ENCODE assay signal across 11 mouse cellular contexts in the genomic region with DNA sequence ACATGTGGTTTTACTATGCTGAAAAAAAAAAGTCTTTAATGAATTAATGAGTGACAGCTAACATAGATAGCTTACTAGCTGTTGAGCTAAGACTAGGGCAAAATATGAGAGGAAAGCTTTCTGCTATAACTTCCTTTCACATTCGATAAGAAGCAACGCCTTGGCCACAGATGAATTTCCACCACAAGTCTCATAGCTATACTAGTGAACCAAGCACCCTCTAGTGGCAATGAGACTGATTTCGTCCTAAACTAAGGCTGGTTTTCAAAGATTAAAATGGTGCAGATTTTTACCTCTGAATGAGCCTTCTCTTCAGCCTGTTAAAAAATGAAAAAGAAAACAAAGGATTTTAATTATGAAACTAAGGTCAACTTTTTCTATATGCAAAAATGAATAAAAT.
DNase-seq lines count a peak whose midpoint lies in the region; ATAC-seq and TF ChIP-seq lines count a peak whose summit lies in the region.
"Had no signal": no experiment of that assay in that cellular context is flagged by ENCODE, and none has a peak within 500 bp of the region (broad histone marks: within the 10 kb centered on the region; RNA-seq: fewer than 3 reads in every experiment).

No protein-coding gene starts in this region.

- WGBS in midbrain, embryonic 14.5 days, result 53% methylated on average over 3 of the region's 3 CpGs
- WGBS in midbrain, embryonic 16.5 days, result 36% methylated on average over 3 of the region's 3 CpGs
- WGBS in stomach, postnatal 0 days, result 33% methylated on average over 3 of the region's 3 CpGs

- DNase-seq in frontal cortex, postnatal 36 days (ENCODE audit: low spot score in 2 of 2), result no peak
- DNase-seq in midbrain, embryonic 14.5 days, result peak; percentile 81
- no peak for DNase-seq in stomach, postnatal 0 days (ENCODE audit: low spot score)
- no peak for DNase-seq in spleen, postnatal 10 days (ENCODE audit: low spot score in 2 of 2)
- DNase-seq in yolk sac, embryonic 10.5 days (ENCODE audit: low spot score), result no peak
- DNase-seq: lung, adult 18-20 months had no signal

- H3K4me2 ChIP-seq in midbrain, embryonic 14.5 days (ENCODE audit: low read length), result no peak overlapping the region
- H3K4me2 ChIP-seq in midbrain, embryonic 16.5 days (ENCODE audit: low read length), result no peak overlapping the region
- H3K4me2 ChIP-seq in stomach, postnatal 0 days (replicated peaks; ENCODE audit: low read depth), result no peak overlapping the region
- H3K4me2 ChIP-seq: intestine, embryonic 15.5 days had no signal

- peak; percentile 69 for TF ChIP-seq CTCF in stomach, postnatal 0 days (IDR thresholded peaks at IDR 0.05; ENCODE audit: low read depth)

- TF ChIP-seq EP300 in stomach, postnatal 0 days (optimal IDR thresholded peaks at IDR 0.05), result no peak

- H3K27me3 ChIP-seq in midbrain, embryonic 14.5 days (ENCODE audit: control insufficient read depth, insufficient read depth, low read length), result no peaks in the 10 kb centered on the region
- no peaks in the 10 kb centered on the region for H3K27me3 ChIP-seq in midbrain, embryonic 16.5 days (ENCODE audit: control insufficient read depth, insufficient read depth, low read depth, low read length)
- H3K27me3 ChIP-seq in stomach, postnatal 0 days (ENCODE audit: control insufficient read depth, insufficient read depth, low read length), result no peaks in the 10 kb centered on the region
- H3K27me3 ChIP-seq: intestine, embryonic 15.5 days had no signal

- H3K9me3 ChIP-seq in midbrain, embryonic 14.5 days (ENCODE audit: control insufficient read depth, low read length), result peaks cover 5% of the 10 kb centered on the region; the same call in 1 of the 2 replicates
- peaks cover 5% of the 10 kb centered on the region; the same call in 1 of the 2 replicates for H3K9me3 ChIP-seq in midbrain, embryonic 16.5 days (replicated peaks; ENCODE audit: control insufficient read depth, low read length, poor library complexity, severe bottlenecking)
- no peaks in the 10 kb centered on the region for H3K9me3 ChIP-seq in stomach, postnatal 0 days (ENCODE audit: control insufficient read depth, low read length)
- H3K9me3 ChIP-seq: intestine, embryonic 15.5 days had no signal

- H3K36me3 ChIP-seq in midbrain, embryonic 14.5 days (ENCODE audit: control insufficient read depth, insufficient read depth, low read length), result peaks cover 10% of the 10 kb centered on the region
- H3K36me3 ChIP-seq in midbrain, embryonic 16.5 days (ENCODE audit: control insufficient read depth, insufficient read depth, low read length), result peaks cover 16% of the 10 kb centered on the region
- no peaks in the 10 kb centered on the region for H3K36me3 ChIP-seq in stomach, postnatal 0 days (ENCODE audit: control insufficient read depth, insufficient read depth, low read length)
- H3K36me3 ChIP-seq: G1E; intestine, embryonic 15.5 days had no signal

- no peak overlapping the region for H3K4me3 ChIP-seq in midbrain, embryonic 14.5 days (replicated peaks; ENCODE audit: low read depth, low read length)
- H3K4me3 ChIP-seq in midbrain, embryonic 16.5 days (ENCODE audit: low read depth, low read length), result no peak overlapping the region
- no peak overlapping the region for H3K4me3 ChIP-seq in stomach, postnatal 0 days (ENCODE audit: low read depth, low read length)
- H3K4me3 ChIP-seq: intestine, embryonic 15.5 days had no signal

- H3K4me1 ChIP-seq in midbrain, embryonic 14.5 days (ENCODE audit: control insufficient read depth, insufficient read depth, low read length), result no peaks in the 10 kb centered on the region
- peaks cover 2% of the 10 kb centered on the region for H3K4me1 ChIP-seq in midbrain, embryonic 16.5 days (ENCODE audit: control insufficient read depth, insufficient read depth, low read length)
- no peaks in the 10 kb centered on the region for H3K4me1 ChIP-seq in stomach, postnatal 0 days (replicated peaks; ENCODE audit: control insufficient read depth, insufficient read depth)
- H3K4me1 ChIP-seq: intestine, embryonic 15.5 days had no signal

- H3K9ac ChIP-seq in midbrain, embryonic 14.5 days (replicated peaks; ENCODE audit: low read length), result no peak overlapping the region
- no peak overlapping the region for H3K9ac ChIP-seq in midbrain, embryonic 16.5 days (ENCODE audit: low read depth, low read length)
- no peak overlapping the region for H3K9ac ChIP-seq in stomach, postnatal 0 days (ENCODE audit: low read length)
- H3K9ac ChIP-seq: intestine, embryonic 15.5 days had no signal

- peak; percentile 90 for ATAC-seq in frontal cortex, adult (ENCODE audit: low TSS enrichment)
- ATAC-seq in midbrain, embryonic 14.5 days (ENCODE audit: low FRiP score, low TSS enrichment), result no peak
- no peak for ATAC-seq in midbrain, embryonic 16.5 days
- ATAC-seq in common myeloid progenitor, adult 5-6 weeks (replicated peaks; ENCODE audit: low read depth, poor library complexity, severe bottlenecking), result peak; percentile 98
- no peak for ATAC-seq in stomach, postnatal 0 days (ENCODE audit: low FRiP score, low TSS enrichment)
- ATAC-seq: intestine, embryonic 15.5 days had no signal

- no peak overlapping the region for H3K27ac ChIP-seq in midbrain, embryonic 14.5 days (replicated peaks; ENCODE audit: low read depth, low read length)
- no peak overlapping the region for H3K27ac ChIP-seq in midbrain, embryonic 16.5 days (ENCODE audit: low read length)
- H3K27ac ChIP-seq in stomach, postnatal 0 days (replicated peaks), result no peak overlapping the region
- H3K27ac ChIP-seq: intestine, embryonic 15.5 days had no signal

Comparison
In these comparisons a context has a peak if more than half of its experiments do, and no peak if none do; other contexts are left out.
1. ATAC-seq: peak in frontal cortex, adult (single experiment) and common myeloid progenitor, adult 5-6 weeks (single experiment); none in midbrain, embryonic 14.5 days (single experiment), midbrain, embryonic 16.5 days (single experiment) and stomach, postnatal 0 days (single experiment).